Mouse (Mus musculus) right cerebral cortex, adult 2 months (tissue): Measurements from ENCODE around the gene Cdh15.

Experiments used
- DNase-seq, 2 experiments: peaks; one replicate each; pipeline ENCODE4 v3.0.0; 2021 to 2022; ENCODE audit warnings: low spot score in 2 of 2

Gene Cdh15

GRCm38 (mm10) chr8:122847829-122848561 lies at the start of gene Cdh15:
Gene Cdh15, plus strand, starts transcription at chr8:122847966.
- no peak for DNase-seq

- DNase-seq = no peak
These were observed 43.6 kb upstream of the Cdh15 start for GRCm38 (mm10) chr8:122803906-122804761.

- DNase-seq = peak; percentile 36 to 42
These were observed 42.4 kb upstream of the Cdh15 start for GRCm38 (mm10) chr8:122805349-122805748.

- DNase-seq = no peak
These were observed 40.7 kb upstream of the Cdh15 start for GRCm38 (mm10) chr8:122806956-122807538.

GRCm38 (mm10) chr8:122807907-122808306 lies 39.9 kb upstream of the Cdh15 start:
- DNase-seq = no peak

- no peak for DNase-seq
These were observed 37.4 kb upstream of the Cdh15 start for GRCm38 (mm10) chr8:122810376-122810775.

- no peak for DNase-seq
These were observed 35.8 kb upstream of the Cdh15 start for GRCm38 (mm10) chr8:122811870-122812494.

GRCm38 (mm10) chr8:122812610-122813250 lies 35.0 kb upstream of the Cdh15 start:
- DNase-seq = no peak

- DNase-seq = no peak
These were observed 33.2 kb upstream of the Cdh15 start for GRCm38 (mm10) chr8:122814608-122815007.

- no peak for DNase-seq
These were observed 30.8 kb upstream of the Cdh15 start for GRCm38 (mm10) chr8:122816965-122817364.

GRCm38 (mm10) chr8:122817724-122818496 lies 29.9 kb upstream of the Cdh15 start:
- no peak for DNase-seq

- no peak for DNase-seq
These were observed 28.0 kb upstream of the Cdh15 start for GRCm38 (mm10) chr8:122819776-122820175.

GRCm38 (mm10) chr8:122824571-122824970 lies 23.2 kb upstream of the Cdh15 start:
- no peak for DNase-seq

GRCm38 (mm10) chr8:122824986-122825385 lies 22.8 kb upstream of the Cdh15 start:
- DNase-seq = no peak

GRCm38 (mm10) chr8:122825408-122825807 lies 22.4 kb upstream of the Cdh15 start:
- no peak for DNase-seq

- DNase-seq = no peak
These were observed 18.4 kb upstream of the Cdh15 start for GRCm38 (mm10) chr8:122829396-122829795.

GRCm38 (mm10) chr8:122830349-122831061 lies 17.3 kb upstream of the Cdh15 start:
- peak; percentile 95 to 97 for DNase-seq

GRCm38 (mm10) chr8:122834416-122834815 lies 13.3 kb upstream of the Cdh15 start:
- no peak for DNase-seq

- peak; percentile 82 to 87 for DNase-seq
These were observed 12.8 kb upstream of the Cdh15 start for GRCm38 (mm10) chr8:122834971-122835370.

- DNase-seq = no peak
These were observed 11.6 kb upstream of the Cdh15 start for GRCm38 (mm10) chr8:122836199-122836598.
